Mouse (Mus musculus) layer of hippocampus, adult 9-10 months (tissue): ENCODE data around the gene Rest.

Experiments
- DNase-seq: peaks from one replicate; pipeline ENCODE4 v3.0.0; 2022; ENCODE audit warnings: low spot score

The Rest gene

GRCm38 (mm10) chr5:77266066-77266885 lies 985 bp downstream of the Rest start:
- DNase-seq: no peak

- DNase-seq: no peak
Measured at GRCm38 (mm10) chr5:77266886-77267401, 1.7 kb downstream of the Rest start.

GRCm38 (mm10) chr5:77267441-77267840 lies 2.1 kb downstream of the Rest start:
- no peak for DNase-seq

- no peak for DNase-seq
Measured at GRCm38 (mm10) chr5:77267957-77268624, 2.8 kb downstream of the Rest start.

- DNase-seq: no peak
Measured at GRCm38 (mm10) chr5:77269399-77269798, 4.1 kb downstream of the Rest start.

- no peak for DNase-seq
Measured at GRCm38 (mm10) chr5:77273151-77273550, 7.9 kb downstream of the Rest start.

GRCm38 (mm10) chr5:77275950-77276349 lies 10.7 kb downstream of the Rest start:
- no peak for DNase-seq

GRCm38 (mm10) chr5:77277204-77277603 lies 11.9 kb downstream of the Rest start:
- DNase-seq: no peak

GRCm38 (mm10) chr5:77281518-77282174 lies 16.4 kb downstream of the Rest start:
- DNase-seq: no peak

- no peak for DNase-seq
Measured at GRCm38 (mm10) chr5:77282242-77282641, 17.0 kb downstream of the Rest start.

GRCm38 (mm10) chr5:77285685-77286084 lies 20.4 kb downstream of the Rest start:
- no peak for DNase-seq

- no peak for DNase-seq
Measured at GRCm38 (mm10) chr5:77286904-77287303, 21.6 kb downstream of the Rest start.

GRCm38 (mm10) chr5:77287901-77288300 lies 22.6 kb downstream of the Rest start:
- DNase-seq: no peak

- DNase-seq: no peak
Measured at GRCm38 (mm10) chr5:77289686-77290085, 24.4 kb downstream of the Rest start.

- DNase-seq: no peak
Measured at GRCm38 (mm10) chr5:77290606-77291005, 25.3 kb downstream of the Rest start.

- DNase-seq: no peak
Measured at GRCm38 (mm10) chr5:77292803-77293522, 27.7 kb downstream of the Rest start.

GRCm38 (mm10) chr5:77299486-77299885 lies 34.2 kb downstream of the Rest start:
- DNase-seq: no peak

GRCm38 (mm10) chr5:77301296-77301903 lies 36.1 kb downstream of the Rest start:
- DNase-seq: no peak

- no peak for DNase-seq
Measured at GRCm38 (mm10) chr5:77307821-77308553, 42.7 kb downstream of the Rest start.

- DNase-seq: no peak
Measured at GRCm38 (mm10) chr5:77309051-77309906, 44.0 kb downstream of the Rest start.
